Mouse (Mus musculus) liver, embryonic 14.5 days (tissue): ENCODE measurements around the gene Ntm.

ENCODE experiments used
- CTCF ChIP-seq: IDR thresholded peaks from 2 replicates; pipeline ENCODE4 v1.5.1; 2016; ENCODE audit warnings: antibody characterized with exemption, low read depth, control low read depth
- EP300 ChIP-seq: IDR thresholded peaks from 2 replicates; pipeline ENCODE4 v1.6.1; 2016; ENCODE audit warnings: antibody characterized with exemption, low read depth

DNA sequence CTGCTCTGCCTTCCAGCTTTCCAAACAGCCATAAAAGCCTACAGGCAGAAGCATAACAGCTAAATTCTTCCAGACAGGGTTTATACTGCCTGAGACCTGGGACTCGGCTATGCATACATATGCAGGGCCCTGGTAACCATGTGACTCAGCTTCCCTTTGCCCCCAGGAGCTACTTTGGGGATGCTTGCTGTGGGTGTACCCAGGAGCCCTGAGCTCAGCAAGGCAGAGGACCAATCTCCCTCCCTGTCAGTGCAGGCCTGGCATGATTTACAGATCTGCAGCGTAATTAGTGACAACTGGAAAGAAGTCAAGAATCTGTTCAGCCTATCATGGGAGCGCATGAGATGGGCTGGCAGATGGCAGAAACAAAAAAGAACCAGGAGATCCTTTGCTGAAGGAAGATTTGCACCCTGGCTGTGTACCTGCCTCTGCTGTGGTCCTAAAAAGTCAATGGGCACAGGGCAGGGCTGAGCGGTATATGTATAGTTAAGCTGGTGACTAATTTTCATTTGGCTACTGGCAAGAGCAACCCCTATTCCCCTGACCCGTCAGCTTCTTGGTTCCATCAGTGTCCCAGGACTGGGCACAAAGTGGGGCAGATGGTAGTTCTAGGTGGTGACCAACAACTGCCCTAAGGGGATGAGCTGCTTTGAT is 886.9 kb downstream of the Ntm start:
- TF ChIP-seq CTCF (no peak), EP300 (no peak)
